Mouse (Mus musculus) activated CD4-positive, CD25-positive, alpha-beta regulatory T cell, adult 4 months (primary cell): ENCODE measurements around the gene Macrod2. TPM values are rescaled to one million over a fixed set of nuclear protein-coding genes. Genes with fewer than 3 reads are reported as not detected.

ENCODE experiments used
- ATAC-seq: one replicate; pipeline ENCODE4 v1.8.0; 2017
- polyA plus RNA-seq, 2 experiments: library from polyadenylated mRNA; unstranded; fragments of 100-300 nt; shearing (Covaris generic); gene quantifications; one replicate each; pipeline ENCODE4 v1.2.1; 2017

Gene Macrod2
- polyA plus RNA-seq, 2 experiments from 2014 or later: 0.71 TPM; not detected in 1

- ATAC-seq: no peak
Observed at GRCm38 (mm10) chr2:142057889-142058750, 1663.0 kb downstream of the Macrod2 start.

DNA sequence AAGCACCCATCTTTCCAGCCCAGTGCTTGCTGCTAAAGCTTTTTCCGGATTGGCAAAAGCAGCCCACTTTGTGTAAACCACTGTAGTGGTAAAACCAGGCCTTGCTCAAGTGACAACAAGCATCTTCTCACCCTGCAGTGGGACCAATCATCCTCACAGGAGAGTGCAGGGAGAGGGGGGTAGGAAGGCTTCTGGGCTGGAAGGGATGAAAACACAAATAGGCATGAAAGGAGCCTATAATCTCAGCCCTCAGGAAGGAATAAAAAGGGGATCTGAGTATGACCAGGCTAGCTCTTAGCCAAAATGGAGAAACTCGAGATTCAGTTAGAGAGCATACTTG, 1663.6 kb downstream of the Macrod2 start:
- ATAC-seq: no peak

DNA sequence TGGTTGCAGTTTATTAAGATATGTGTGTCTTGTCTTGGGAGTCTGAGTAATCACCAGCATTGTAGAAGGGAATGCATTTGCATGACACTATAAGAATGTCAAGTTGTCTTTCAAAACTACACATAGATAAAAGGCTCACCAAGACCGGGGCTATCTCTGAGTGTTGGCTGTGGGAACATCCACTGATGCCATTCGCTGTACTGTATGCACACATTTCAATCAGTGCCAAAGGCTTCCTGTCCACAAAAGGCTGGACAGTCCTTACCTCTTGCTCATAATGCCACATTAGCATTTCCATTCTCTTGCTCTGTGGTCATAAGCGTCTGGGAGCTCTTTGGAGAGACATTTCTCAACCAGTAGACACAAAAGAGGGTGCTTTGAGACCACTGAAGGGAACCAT, 1713.8 kb downstream of the Macrod2 start:
- ATAC-seq: no peak

GRCm38 (mm10) chr2:142116623-142117022, 1721.5 kb downstream of the Macrod2 start:
- ATAC-seq: no peak

- ATAC-seq: no peak
Observed at GRCm38 (mm10) chr2:142128109-142128508, 1733.0 kb downstream of the Macrod2 start.

- no peak for ATAC-seq
Observed at GRCm38 (mm10) chr2:142129166-142129565, 1734.1 kb downstream of the Macrod2 start.

DNA sequence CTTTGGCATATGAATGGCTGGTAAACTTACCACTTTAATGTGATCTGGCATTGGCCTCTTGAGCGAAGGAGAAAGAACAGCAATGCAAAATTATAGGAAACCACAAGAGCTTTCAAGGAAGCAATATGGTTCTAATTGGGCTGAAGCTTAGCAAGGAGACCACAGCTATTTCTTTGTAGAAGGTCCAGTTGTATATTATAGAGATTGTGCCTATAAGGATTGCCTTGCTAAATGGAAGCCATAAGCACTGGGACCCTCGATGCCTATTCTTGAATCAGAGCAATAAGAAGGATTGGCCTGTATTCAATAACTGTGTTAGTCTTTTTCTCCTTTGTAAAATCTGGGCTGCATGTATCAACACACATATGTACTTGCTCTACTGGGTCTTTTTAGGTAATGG, 1754.2 kb downstream of the Macrod2 start:
- ATAC-seq: no peak

DNA sequence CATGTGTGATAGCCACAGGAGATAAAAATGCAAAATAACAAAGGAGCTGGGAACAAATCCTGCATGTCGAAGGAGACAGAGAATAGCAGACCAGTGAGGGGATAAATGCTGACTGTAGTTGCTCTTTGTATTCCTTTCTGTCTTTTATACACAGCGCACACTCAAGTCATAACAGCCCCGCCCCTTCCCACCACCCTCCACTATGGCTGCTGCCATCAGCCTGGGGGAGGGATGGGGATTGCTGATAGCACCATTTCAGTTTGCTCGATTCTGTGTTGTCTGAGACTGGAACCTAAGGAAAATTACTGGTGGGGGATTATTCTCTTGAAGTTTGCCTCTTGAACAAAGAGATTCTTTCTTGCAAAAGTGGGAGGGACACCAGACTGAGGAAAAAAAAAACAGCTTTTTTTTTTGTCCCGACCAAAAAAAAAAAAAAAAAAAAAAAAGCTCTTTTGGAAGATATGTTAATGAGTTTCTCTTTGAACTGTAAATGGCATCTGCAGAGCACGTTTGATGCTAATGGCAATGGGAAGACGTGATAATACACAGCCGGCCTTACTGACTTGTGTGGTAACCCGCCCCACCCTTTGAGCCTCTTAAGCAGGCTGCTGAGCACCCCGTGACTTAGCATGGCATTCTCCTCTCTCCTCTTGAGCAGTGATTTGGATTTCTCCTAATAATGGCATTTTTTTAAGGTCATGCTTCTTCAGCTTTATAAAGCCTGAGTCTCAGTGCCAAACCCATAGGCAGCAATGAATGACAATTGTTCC, 1768.6 kb downstream of the Macrod2 start:
- ATAC-seq: no peak

GRCm38 (mm10) chr2:142169649-142170048, 1774.5 kb downstream of the Macrod2 start:
- ATAC-seq: no peak

DNA sequence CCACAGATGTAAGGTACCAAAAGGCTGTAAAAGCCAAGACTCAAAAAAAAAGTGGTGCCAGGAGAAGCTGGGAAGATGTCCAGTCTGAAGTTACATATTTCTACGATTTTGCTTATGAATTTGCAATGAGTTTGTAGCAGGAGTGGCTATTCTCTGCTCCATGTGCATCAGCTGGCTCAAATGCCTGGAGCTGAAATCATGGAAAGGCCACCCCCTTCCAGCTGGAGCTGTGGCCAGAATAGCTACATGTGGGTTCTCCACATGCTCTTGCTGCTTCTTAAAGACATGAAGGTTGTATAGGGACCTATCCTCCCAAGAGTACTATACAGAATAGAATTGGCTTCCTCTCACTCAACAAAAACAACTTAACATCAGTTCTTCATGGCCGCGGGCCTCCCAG, 1777.6 kb downstream of the Macrod2 start:
- ATAC-seq: no peak

DNA sequence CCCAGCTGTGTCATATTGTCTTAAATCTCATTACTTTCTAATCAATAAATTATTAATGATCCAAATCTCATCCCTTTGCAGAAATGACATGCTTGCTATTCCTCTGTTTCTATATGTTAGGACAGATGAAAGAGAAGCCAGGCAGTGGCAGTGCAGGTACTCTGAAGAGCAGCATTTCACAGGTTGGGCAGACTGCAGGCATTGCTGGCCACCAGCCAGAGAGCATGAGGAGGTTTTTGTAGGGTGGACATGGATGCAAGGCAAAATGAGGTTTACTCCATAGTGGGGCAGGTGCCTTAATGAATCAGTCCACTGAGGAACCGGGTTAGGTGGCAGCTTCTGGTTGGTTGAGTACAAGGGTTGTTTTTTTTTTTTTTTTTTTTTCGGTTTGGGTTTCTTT, 1778.9 kb downstream of the Macrod2 start:
- ATAC-seq: no peak

GRCm38 (mm10) chr2:142186922-142187321, 1791.8 kb downstream of the Macrod2 start:
- no peak for ATAC-seq

DNA sequence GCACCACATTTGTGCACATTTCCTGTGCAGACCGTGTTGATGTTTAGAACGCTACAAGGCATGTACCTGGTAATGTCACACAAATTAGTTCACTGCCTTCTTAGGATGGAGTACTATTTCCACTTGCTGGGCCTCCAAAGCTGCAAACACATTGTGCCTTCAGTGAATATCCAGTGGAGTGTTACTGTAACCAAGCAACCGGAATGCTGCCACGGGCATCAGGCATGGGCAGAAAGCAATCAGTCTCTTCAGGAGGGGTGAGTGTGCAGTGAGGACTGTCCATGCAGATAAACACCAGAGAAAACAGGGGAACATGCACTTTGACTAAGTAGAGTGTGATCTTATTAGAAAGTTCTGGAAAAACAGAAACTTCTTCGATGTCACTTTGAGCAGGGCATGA, 1792.3 kb downstream of the Macrod2 start:
- ATAC-seq: no peak

- no peak for ATAC-seq
Observed at GRCm38 (mm10) chr2:142217371-142217770, 1822.3 kb downstream of the Macrod2 start.

- no peak for ATAC-seq
Observed at GRCm38 (mm10) chr2:142222137-142222921, 1827.2 kb downstream of the Macrod2 start.

- no peak for ATAC-seq
Observed at GRCm38 (mm10) chr2:142222926-142223325, 1827.8 kb downstream of the Macrod2 start.

- ATAC-seq: no peak
Observed at GRCm38 (mm10) chr2:142230985-142231549, 1836.0 kb downstream of the Macrod2 start.

DNA sequence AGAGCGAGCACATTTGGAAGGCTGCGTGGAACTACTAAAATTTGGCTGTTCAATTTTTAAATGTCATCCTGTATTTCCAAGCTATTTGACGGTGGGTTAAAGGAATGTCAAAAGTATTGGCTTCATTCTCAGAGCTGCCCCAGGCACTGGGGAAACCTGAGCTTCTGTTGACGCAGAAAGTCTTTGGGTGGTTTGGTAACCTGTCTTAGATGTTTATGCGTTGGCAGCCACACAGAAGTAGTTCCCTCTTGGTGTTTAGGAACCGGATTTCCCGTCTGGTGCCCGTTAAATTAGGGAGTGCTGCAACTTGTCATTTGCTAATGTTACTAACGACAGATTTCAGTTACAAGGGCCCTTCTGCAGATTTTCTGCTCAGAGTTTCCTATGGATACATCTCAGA, 1837.7 kb downstream of the Macrod2 start:
- ATAC-seq: no peak

DNA sequence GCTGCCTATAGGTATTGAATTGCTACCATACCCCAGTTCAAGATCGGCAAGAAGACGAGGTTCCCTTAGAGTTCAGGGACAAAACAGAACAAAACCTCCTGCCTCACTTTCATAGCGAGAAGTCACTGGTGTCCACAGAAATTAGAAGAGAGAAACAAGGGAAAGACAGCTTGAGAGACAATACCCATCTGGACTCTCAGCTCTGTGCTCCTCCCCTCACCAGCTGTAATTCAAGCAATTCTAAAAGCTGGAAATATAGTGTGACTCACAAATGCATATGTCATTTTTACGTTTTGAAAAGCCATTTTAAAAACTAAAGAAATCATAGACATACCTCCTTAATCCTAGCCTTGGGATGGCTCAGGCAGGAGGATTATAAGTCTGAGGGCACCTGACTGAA, 1848.4 kb downstream of the Macrod2 start:
- ATAC-seq: no peak

GRCm38 (mm10) chr2:142250383-142250782, 1855.3 kb downstream of the Macrod2 start:
- ATAC-seq: no peak

DNA sequence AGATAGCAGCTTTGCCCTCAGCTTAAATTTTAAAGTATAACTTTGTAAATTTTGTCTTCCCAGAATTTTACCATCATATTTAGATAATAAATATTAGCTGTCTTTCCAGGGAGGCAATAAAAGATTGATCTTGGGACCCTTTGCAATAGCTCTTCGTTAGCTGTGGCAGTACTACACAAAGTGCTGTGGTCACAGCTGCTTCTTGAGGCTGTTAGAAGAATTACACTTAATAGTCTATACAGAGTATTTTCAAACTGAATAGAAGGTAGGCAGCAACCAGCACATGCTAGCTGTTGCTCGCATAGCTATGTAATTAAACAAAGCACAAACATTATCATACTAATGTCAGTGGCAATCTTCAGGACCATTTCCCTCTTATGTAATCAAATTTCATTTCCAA, 1856.4 kb downstream of the Macrod2 start:
- ATAC-seq: no peak

DNA sequence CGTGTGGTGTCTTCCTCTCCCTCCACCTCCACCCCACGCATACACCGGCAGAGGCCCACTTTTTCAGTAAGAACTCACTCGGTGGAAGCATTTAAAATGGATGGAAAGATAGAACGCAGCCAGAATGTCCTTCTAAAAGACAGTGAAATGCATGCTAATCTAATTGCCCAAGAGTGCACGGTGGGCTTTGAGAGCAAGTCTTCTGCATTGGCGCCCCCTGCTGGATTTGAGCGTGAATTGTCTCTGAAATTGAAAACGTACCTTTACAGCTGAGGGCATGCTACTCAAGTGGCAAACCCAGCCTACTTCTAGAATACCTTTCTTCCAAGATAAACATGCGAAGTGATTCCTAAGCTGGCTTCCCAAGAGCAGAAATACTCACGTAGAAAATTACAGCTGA, 1858.8 kb downstream of the Macrod2 start:
- no peak for ATAC-seq

GRCm38 (mm10) chr2:142254566-142254965, 1859.5 kb downstream of the Macrod2 start:
- no peak for ATAC-seq
